Mouse (Mus musculus): ENCODE results near the gene Polr2g. TPM values are rescaled to one million over a fixed set of nuclear protein-coding genes. Genes with fewer than 3 reads are reported as not detected.

The Polr2g gene
- polyA plus RNA-seq (2012; rRNA removed), result 38.4 and 48.4 TPM in 2 replicates

DNA sequence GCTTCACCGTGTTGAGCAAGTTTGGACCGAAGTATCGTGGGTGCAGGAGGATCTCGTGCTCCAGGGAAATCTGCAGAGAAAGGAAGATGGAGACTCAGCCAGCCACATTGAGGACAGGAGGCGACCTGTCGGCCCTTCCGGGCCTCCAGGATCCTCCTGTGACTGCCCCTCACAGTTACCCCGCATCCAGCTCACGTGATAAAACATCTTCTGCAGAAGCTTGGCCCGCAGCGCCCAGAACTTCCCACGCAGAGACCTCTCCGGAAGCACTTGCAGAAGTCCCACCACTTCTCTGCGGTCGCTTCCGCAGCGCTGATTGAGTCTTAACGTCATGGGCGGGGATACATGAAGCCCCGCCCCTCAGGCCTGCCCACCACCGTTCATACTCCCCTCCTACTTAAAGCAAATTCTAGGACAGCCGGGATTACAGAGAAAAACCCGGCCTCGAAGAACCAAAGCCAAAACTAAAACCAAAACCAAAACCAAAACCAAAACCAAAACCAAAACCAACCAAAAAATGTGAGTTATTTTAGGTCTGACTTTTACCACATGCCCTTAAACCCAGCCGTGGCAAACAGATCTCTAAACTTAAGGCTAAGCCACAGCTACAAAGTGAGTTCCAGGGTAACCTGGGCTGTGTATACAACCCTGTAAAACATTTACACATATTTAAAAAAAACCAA lies at the start of gene Polr2g:
TSS of gene Polr2g (minus strand) at position 314 of the 683 bp plus-strand sequence.
- Histone ChIP-seq H3K4me3 (ENCODE audit: control insufficient read depth, low read depth, low read length) (peak within 1 kb of the TSS; percentile 88), H3K27ac (ENCODE audit: control insufficient read depth, insufficient read depth, low read depth, low read length) (peak within 1 kb of the TSS; percentile 76), H3K4me1 (ENCODE audit: control insufficient read depth, insufficient read depth, low read length) (peaks cover 7% of the 10 kb centered on the region), H3K36me3 (ENCODE audit: control insufficient read depth, insufficient read depth, low read length) (peaks cover 3% of the 10 kb centered on the region; the same call in 1 of the 2 replicates), H3K27me3 (ENCODE audit: control insufficient read depth, insufficient read depth, low read length) (no peaks in the 10 kb centered on the region)
- TF ChIP-seq CTCF (IDR thresholded peaks at IDR 0.05; ENCODE audit: control insufficient read depth, insufficient read depth, insufficient replicate concordance, low read depth, low read length) (no peak), POLR2A (IDR thresholded peaks at IDR 0.05; ENCODE audit: control insufficient read depth, low read depth, low read length) (peak; percentile 79)

DNA sequence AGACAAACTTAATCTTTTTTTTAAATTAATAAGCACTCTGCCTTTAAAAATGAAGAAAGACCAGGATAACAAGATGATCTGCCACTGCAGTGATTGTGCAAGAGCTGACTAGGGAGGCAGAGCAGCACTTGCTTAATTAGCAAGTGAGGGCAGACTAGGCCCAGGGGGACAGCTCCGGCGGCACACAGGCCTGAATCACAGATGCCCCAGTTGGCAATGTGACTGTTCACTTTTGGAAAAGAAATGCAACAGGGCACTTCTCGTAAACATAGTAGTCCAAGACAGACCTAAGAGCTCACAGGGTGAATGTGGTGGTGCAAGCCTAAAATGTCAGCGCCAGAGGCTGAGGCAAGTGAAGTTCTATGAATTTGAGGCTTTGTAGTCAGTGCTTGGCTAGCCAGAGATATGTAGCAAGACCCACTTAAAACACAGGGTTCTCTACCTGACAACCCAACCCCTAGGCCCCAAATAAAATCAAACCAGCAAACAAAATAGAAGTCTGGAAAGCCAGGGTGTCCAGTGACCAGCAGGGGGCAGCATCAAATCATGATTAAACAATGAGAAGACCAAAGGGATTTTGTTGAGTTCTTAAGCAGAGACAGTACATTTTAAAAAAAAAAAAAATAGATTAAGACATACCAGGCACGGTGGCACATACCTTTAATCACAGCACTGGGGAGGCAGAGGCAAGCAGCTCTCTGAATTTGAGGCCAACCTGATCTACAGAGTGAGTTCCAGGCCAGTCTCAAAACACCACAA lies 46.2 kb upstream of the Polr2g start:
- Histone ChIP-seq H3K4me1 (ENCODE audit: control insufficient read depth, insufficient read depth, low read length) (peaks cover 4% of the 10 kb centered on the region), H3K4me3 (ENCODE audit: control insufficient read depth, low read depth, low read length) (no peak overlapping the region), H3K27me3 (ENCODE audit: control insufficient read depth, insufficient read depth, low read length) (no peaks in the 10 kb centered on the region), H3K36me3 (ENCODE audit: control insufficient read depth, insufficient read depth, low read length) (peaks cover 2% of the 10 kb centered on the region; the same call in 1 of the 2 replicates), H3K27ac (ENCODE audit: control insufficient read depth, insufficient read depth, low read depth, low read length) (no peak overlapping the region)
- TF ChIP-seq CTCF (IDR thresholded peaks at IDR 0.05; ENCODE audit: control insufficient read depth, insufficient read depth, insufficient replicate concordance, low read depth, low read length) (no peak), POLR2A (IDR thresholded peaks at IDR 0.05; ENCODE audit: control insufficient read depth, low read depth, low read length) (no peak)

DNA sequence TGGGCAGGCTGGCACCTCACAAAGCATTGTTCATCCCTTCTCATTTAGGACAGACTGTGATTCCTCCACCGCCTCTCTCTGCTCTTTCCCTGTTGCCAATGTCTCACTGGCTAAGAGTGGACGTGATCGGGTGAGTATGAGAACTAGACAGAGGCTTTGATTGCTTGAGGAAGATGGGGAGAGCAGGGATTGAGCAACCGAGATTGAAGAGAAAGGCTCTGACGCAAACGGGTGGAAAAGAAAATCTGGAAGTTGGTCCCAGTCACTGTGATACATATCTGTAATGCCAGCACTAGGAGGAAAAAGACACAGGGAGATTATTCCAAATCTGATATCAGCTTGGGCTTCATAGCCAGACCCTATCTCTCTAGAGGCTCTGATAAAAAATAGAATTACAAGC lies 44.6 kb upstream of the Polr2g start:
- H3K4me3 ChIP-seq (ENCODE audit: control insufficient read depth, low read depth, low read length), result no peak overlapping the region
- H3K27ac ChIP-seq (ENCODE audit: control insufficient read depth, insufficient read depth, low read depth, low read length), result no peak overlapping the region
- no peaks in the 10 kb centered on the region for H3K27me3 ChIP-seq (ENCODE audit: control insufficient read depth, insufficient read depth, low read length)
- H3K4me1 ChIP-seq (ENCODE audit: control insufficient read depth, insufficient read depth, low read length), result peaks cover 15% of the 10 kb centered on the region
- TF ChIP-seq CTCF (IDR thresholded peaks at IDR 0.05; ENCODE audit: control insufficient read depth, insufficient read depth, insufficient replicate concordance, low read depth, low read length) (no peak), POLR2A (IDR thresholded peaks at IDR 0.05; ENCODE audit: control insufficient read depth, low read depth, low read length) (no peak)
- peaks cover 2% of the 10 kb centered on the region; the same call in 1 of the 2 replicates for H3K36me3 ChIP-seq (ENCODE audit: control insufficient read depth, insufficient read depth, low read length)

DNA sequence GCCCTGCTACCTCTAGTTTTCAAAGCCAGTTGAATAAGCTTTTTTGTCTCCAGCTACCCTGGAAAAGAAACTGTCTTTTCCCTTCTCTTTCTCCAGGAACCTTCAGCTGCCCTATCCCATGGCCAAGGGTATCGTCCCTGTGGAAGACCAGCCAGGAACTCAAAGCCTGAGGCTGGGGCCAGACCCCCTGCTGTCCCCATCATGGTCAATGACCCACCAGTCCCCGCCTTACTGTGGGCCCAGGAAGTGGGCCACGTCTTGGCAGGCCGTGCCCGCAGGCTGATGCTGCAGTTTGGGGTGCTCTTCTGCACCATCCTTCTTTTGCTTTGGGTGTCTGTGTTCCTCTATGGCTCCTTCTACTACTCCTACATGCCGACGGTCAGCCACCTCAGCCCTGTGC lies 42.6 kb upstream of the Polr2g start:
- peaks cover 18% of the 10 kb centered on the region for H3K4me1 ChIP-seq (ENCODE audit: control insufficient read depth, insufficient read depth, low read length)
- H3K27ac ChIP-seq (ENCODE audit: control insufficient read depth, insufficient read depth, low read depth, low read length), result no peak overlapping the region
- TF ChIP-seq POLR2A (IDR thresholded peaks at IDR 0.05; ENCODE audit: control insufficient read depth, low read depth, low read length) (no peak), CTCF (IDR thresholded peaks at IDR 0.05; ENCODE audit: control insufficient read depth, insufficient read depth, insufficient replicate concordance, low read depth, low read length) (no peak)
- peaks cover 2% of the 10 kb centered on the region; the same call in 1 of the 2 replicates for H3K36me3 ChIP-seq (ENCODE audit: control insufficient read depth, insufficient read depth, low read length)
- H3K27me3 ChIP-seq (ENCODE audit: control insufficient read depth, insufficient read depth, low read length), result no peaks in the 10 kb centered on the region
- H3K4me3 ChIP-seq (ENCODE audit: control insufficient read depth, low read depth, low read length), result peak overlapping the region; percentile 79

DNA sequence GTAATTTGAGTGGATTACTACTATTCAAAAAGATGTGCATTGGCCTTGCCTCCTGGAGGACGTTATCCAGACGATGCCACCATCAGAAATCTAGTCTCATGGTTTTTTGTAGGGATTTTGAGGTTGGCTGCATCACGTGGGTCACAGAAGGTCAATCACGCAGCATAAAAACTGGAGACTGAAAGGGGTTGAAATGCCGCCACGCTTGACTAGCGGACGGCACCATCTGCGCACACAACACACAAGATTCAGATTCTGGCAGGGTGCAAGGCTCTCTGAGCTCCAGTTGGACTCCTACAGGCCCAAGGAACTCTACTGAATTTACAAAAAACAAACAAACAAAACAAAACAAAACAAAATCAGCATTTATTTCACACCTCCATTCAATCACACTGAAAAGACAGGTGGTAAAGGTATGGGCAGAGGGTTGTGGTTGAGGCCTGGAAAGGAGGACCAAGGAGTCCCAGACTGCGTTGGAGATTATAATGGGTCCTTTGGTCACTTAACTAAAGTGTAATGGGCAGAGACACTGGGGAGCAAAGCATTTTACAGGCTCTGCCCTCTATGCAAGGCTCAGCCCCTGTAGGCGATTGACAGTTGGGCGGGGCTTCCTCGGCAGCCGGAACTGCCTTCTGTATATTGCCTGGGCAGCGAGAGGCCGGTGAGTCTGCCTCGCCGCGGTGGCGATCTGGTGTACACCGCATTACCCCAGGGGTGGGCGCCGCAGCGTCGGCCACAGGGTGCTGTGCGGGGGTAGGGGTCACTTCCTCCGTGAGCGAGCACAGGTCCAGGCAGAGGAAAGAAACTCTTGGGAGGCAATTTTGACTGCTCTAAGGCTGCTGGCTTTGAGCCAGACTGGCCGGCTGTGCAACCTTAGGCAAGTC lies 41.8 kb upstream of the Polr2g start:
- TF ChIP-seq POLR2A (IDR thresholded peaks at IDR 0.05; ENCODE audit: control insufficient read depth, low read depth, low read length) (0 out of 2 replicates have a peak, but pooled peaks have one; percentile 41), CTCF (IDR thresholded peaks at IDR 0.05; ENCODE audit: control insufficient read depth, insufficient read depth, insufficient replicate concordance, low read depth, low read length) (no peak)
- H3K36me3 ChIP-seq (ENCODE audit: control insufficient read depth, insufficient read depth, low read length), result peaks cover 2% of the 10 kb centered on the region; the same call in 1 of the 2 replicates
- peak overlapping the region; percentile 79 for H3K4me3 ChIP-seq (ENCODE audit: control insufficient read depth, low read depth, low read length)
- no peaks in the 10 kb centered on the region for H3K27me3 ChIP-seq (ENCODE audit: control insufficient read depth, insufficient read depth, low read length)
- peaks cover 18% of the 10 kb centered on the region for H3K4me1 ChIP-seq (ENCODE audit: control insufficient read depth, insufficient read depth, low read length)
- no peak overlapping the region for H3K27ac ChIP-seq (ENCODE audit: control insufficient read depth, insufficient read depth, low read depth, low read length)

DNA sequence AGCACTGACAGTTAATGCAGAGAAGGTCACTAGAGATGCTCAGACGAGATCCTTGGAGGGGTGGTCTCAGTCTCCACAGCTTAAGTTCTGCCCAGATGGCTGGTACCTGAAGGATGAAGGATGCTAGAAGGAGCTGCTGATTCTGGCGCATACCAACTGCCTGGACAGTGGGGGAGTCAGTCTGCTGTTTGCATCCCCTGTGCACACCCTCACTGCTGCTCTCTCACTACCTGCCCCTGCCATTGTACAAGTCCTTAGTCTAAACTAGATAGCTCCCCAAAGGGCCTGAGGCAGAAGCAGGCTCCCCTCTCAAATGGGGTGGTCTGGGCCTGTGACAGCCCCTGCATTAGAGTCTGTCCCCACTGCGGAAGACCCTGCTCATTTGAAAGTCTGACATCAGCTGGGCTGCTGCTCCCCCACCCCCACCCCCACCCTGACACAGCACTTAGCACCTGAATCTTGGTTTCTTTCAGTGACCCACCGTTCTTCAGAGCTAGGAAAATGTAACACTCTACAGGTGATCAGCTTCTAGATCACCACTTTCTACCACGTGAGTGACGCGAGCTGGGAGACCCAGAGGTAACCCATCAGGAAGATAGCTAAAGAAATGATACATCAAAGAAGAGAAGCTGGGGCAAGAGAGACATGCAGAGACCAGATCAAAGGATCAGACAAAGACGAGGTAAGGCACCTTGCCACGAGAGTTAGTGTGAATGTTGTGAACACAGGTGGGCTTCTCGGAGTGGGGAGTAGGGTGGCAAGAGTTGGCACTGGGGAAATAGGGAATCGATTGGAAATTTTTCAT lies 40.9 kb upstream of the Polr2g start, which contains the start of gene Gng3:
TSS of gene Gng3 (minus strand) at position 92 of the 805 bp plus-strand sequence.
- Histone ChIP-seq H3K4me1 (ENCODE audit: control insufficient read depth, insufficient read depth, low read length) (peaks cover 18% of the 10 kb centered on the region), H3K27me3 (ENCODE audit: control insufficient read depth, insufficient read depth, low read length) (no peaks in the 10 kb centered on the region), H3K4me3 (ENCODE audit: control insufficient read depth, low read depth, low read length) (peak within 1 kb of the TSS; percentile 93), H3K36me3 (ENCODE audit: control insufficient read depth, insufficient read depth, low read length) (peaks cover 2% of the 10 kb centered on the region; the same call in 1 of the 2 replicates), H3K27ac (ENCODE audit: control insufficient read depth, insufficient read depth, low read depth, low read length) (peak within 1 kb of the TSS; percentile 92)
- TF ChIP-seq CTCF (IDR thresholded peaks at IDR 0.05; ENCODE audit: control insufficient read depth, insufficient read depth, insufficient replicate concordance, low read depth, low read length) (no peak), POLR2A (IDR thresholded peaks at IDR 0.05; ENCODE audit: control insufficient read depth, low read depth, low read length) (no peak)

Data from testis, adult 2 months (tissue).